Mouse (Mus musculus) heart, postnatal 0 days (tissue): ENCODE data around the gene Gm48552.

Source experiments
- CTCF ChIP-seq: IDR thresholded peaks from 2 replicates; pipeline ENCODE4 v1.5.1; 2016; ENCODE audit warnings: antibody characterized with exemption, control low read depth, low read depth
- EP300 ChIP-seq: IDR thresholded peaks from 2 replicates; pipeline ENCODE4 v1.6.1; 2016; ENCODE audit warnings: antibody characterized with exemption, low read depth

- TF ChIP-seq CTCF (no peak), EP300 (no peak)
Observed at GRCm38 (mm10) chr10:81414682-81415081, 25.9 kb downstream of the Gm48552 start.
